Mouse (Mus musculus): ENCODE measurements around the gene Ppp2r5c. TPM values are rescaled to one million over a fixed set of nuclear protein-coding genes. Genes with fewer than 3 reads are reported as not detected.

Ppp2r5c gene
- total RNA-seq, 4 experiments from 2014 or later: 88.9 to 96.8 (median 93.6) TPM

GRCm38 (mm10) chr12:110488031-110488430 is 41.1 kb downstream of the Ppp2r5c start:
- no peak for DNase-seq (ENCODE audit: low spot score)

GRCm38 (mm10) chr12:110489946-110490701 is 43.2 kb downstream of the Ppp2r5c start:
- DNase-seq (ENCODE audit: low spot score): no peak

- DNase-seq (ENCODE audit: low spot score): no peak
Measured at GRCm38 (mm10) chr12:110492436-110492835, 45.5 kb downstream of the Ppp2r5c start.

GRCm38 (mm10) chr12:110493597-110494369 is 46.9 kb downstream of the Ppp2r5c start:
- DNase-seq (ENCODE audit: low spot score): no peak

- no peak for DNase-seq (ENCODE audit: low spot score)
Measured at GRCm38 (mm10) chr12:110494846-110495245, 47.9 kb downstream of the Ppp2r5c start.

- no peak for DNase-seq (ENCODE audit: low spot score)
Measured at GRCm38 (mm10) chr12:110495260-110495659, 48.3 kb downstream of the Ppp2r5c start.

- no peak for DNase-seq (ENCODE audit: low spot score)
Measured at GRCm38 (mm10) chr12:110496016-110496415, 49.1 kb downstream of the Ppp2r5c start.

- DNase-seq (ENCODE audit: low spot score): no peak
Measured at GRCm38 (mm10) chr12:110497013-110497412, 50.1 kb downstream of the Ppp2r5c start.

GRCm38 (mm10) chr12:110497485-110497884 is 50.6 kb downstream of the Ppp2r5c start:
- DNase-seq (ENCODE audit: low spot score): no peak

- no peak for DNase-seq (ENCODE audit: low spot score)
Measured at GRCm38 (mm10) chr12:110498283-110499224, 51.6 kb downstream of the Ppp2r5c start.

GRCm38 (mm10) chr12:110499225-110499992 is 52.5 kb downstream of the Ppp2r5c start:
- peak; percentile 74 for DNase-seq (ENCODE audit: low spot score)

- no peak for DNase-seq (ENCODE audit: low spot score)
Measured at GRCm38 (mm10) chr12:110500095-110500494, 53.2 kb downstream of the Ppp2r5c start.

- DNase-seq (ENCODE audit: low spot score): peak; percentile 65
Measured at GRCm38 (mm10) chr12:110503406-110504144, 56.7 kb downstream of the Ppp2r5c start.

GRCm38 (mm10) chr12:110504145-110504490 is 57.2 kb downstream of the Ppp2r5c start:
- no peak for DNase-seq (ENCODE audit: low spot score)

GRCm38 (mm10) chr12:110504793-110505192 is 57.9 kb downstream of the Ppp2r5c start:
- DNase-seq (ENCODE audit: low spot score): no peak

GRCm38 (mm10) chr12:110506046-110506445 is 59.1 kb downstream of the Ppp2r5c start:
- no peak for DNase-seq (ENCODE audit: low spot score)

- no peak for DNase-seq (ENCODE audit: low spot score)
Measured at GRCm38 (mm10) chr12:110507714-110508297, 60.9 kb downstream of the Ppp2r5c start.

GRCm38 (mm10) chr12:110508680-110509079 is 61.8 kb downstream of the Ppp2r5c start:
- no peak for DNase-seq (ENCODE audit: low spot score)

- DNase-seq (ENCODE audit: low spot score): peak; percentile 77
Measured at GRCm38 (mm10) chr12:110510171-110510871, 63.4 kb downstream of the Ppp2r5c start.

Data from heart, adult 8-10 months (tissue).